ENCODE assay signal across 12 mouse cellular contexts in the genomic region with DNA sequence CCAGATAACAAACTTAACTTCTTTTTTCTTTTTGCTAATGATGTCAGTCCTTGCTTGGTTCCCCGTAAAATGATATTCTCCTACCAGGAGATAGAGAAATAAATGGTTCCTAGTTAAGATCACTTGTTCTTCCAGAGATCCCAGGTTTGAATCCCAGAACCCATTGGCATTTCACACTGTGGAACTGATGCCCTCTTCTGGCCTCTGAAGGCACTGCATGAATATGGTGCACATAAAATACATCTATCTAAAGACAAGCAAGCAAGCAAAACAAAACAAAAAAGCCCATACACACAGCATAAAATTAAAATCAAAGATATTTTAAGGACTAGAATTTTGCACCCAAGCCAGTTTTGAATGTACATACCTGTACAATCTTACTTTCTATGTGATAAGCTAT.
DNase-seq lines count a peak whose midpoint lies in the region; TF ChIP-seq lines count a peak whose summit lies in the region.
"Had no signal": no experiment of that assay in that cellular context is flagged by ENCODE, and none has a peak within 500 bp of the region (broad histone marks: within the 10 kb centered on the region; RNA-seq: fewer than 3 reads in every experiment).

No protein-coding gene starts in this region.

- DNase-seq in gastrocnemius, adult 2 months, result no peak
- DNase-seq in gastrocnemius, adult 8-10 months (ENCODE audit: low spot score in 2 of 2), result no peak
- DNase-seq in layer of hippocampus, adult 2 months (ENCODE audit: low spot score in 2 of 2), result no peak
- no peak for DNase-seq in layer of hippocampus, postnatal 14 days (ENCODE audit: low spot score in 2 of 2)
- DNase-seq in 3T3-L1 (ENCODE audit: low read depth, low spot score) (peak; percentile 17), ES-E14 (ENCODE audit: low read depth, low spot score) (peak; percentile 41), adipocyte (ENCODE audit: low spot score) (no peak)
- DNase-seq in adrenal gland, adult 18-20 months (ENCODE audit: low spot score in 2 of 2), result no peak
- DNase-seq: cerebellum, adult 18-20 months; gastrocnemius, postnatal 14 days had no signal

- H3K4me3 ChIP-seq in gastrocnemius, adult 2 months, result no peak overlapping the region
- H3K4me3 ChIP-seq in layer of hippocampus, adult 2 months, result no peak overlapping the region
- no peak overlapping the region for H3K4me3 ChIP-seq in ES-E14 (ENCODE audit: insufficient read depth in 1 of 2, low read depth in 1 of 2, low read length in 2 of 2, poor library complexity in 1 of 2, severe bottlenecking in 1 of 2)
- H3K4me3 ChIP-seq: forebrain, embryonic 13.5 days; heart, embryonic 13.5 days had no signal

- in situ Hi-C loops in ES-E14 (cut with MboI; ENCODE audit: low sequenced_read_pairs in 2 of 2, unreplicated experiment in 2 of 2), result no loop called here

- H3K9me3 ChIP-seq in ES-E14 (ENCODE audit: control insufficient read depth, insufficient read depth, low read depth, low read length), result no peaks in the 10 kb centered on the region
- H3K9me3 ChIP-seq: forebrain, embryonic 13.5 days; heart, embryonic 13.5 days had no signal

- H3K4me1 ChIP-seq in ES-E14 (ENCODE audit: control insufficient read depth in 2 of 2, insufficient read depth in 2 of 2, low read length in 2 of 2, poor library complexity in 1 of 2), result no peaks in the 10 kb centered on the region
- H3K4me1 ChIP-seq: forebrain, embryonic 13.5 days; heart, embryonic 13.5 days had no signal

- H3K27ac ChIP-seq in gastrocnemius, adult 2 months, result no peak overlapping the region
- no peak overlapping the region for H3K27ac ChIP-seq in layer of hippocampus, adult 2 months
- H3K27ac ChIP-seq in ES-E14 (ENCODE audit: insufficient read depth, low read depth, low read length, poor library complexity, severe bottlenecking), result no peak overlapping the region
- H3K27ac ChIP-seq: forebrain, embryonic 13.5 days; heart, embryonic 13.5 days had no signal

- no peaks in the 10 kb centered on the region for H3K36me3 ChIP-seq in ES-E14 (ENCODE audit: control insufficient read depth, insufficient read depth, low read length, poor library complexity, severe bottlenecking)
- H3K36me3 ChIP-seq: heart, embryonic 13.5 days had no signal

- intact Hi-C loops in gastrocnemius, adult 2 months (cut with DNase I), result no loop called here

- H3K9ac ChIP-seq in ES-E14 (ENCODE audit: insufficient read depth, low read depth, low read length, poor library complexity, severe bottlenecking), result no peak overlapping the region
- H3K9ac ChIP-seq: forebrain, embryonic 13.5 days; heart, embryonic 13.5 days had no signal

- peak; percentile 38 for TF ChIP-seq CTCF in gastrocnemius, adult 2 months (IDR thresholded peaks at IDR 0.05)
- TF ChIP-seq CTCF in layer of hippocampus, adult 2 months (conservative IDR thresholded peaks at IDR 0.05), result peak; percentile 70

TF ChIP-seq in ES-E14, 5 proteins besides CTCF, POLR2A, EP300 and RAD21:
- TF ChIP-seq ZNF384 (IDR thresholded peaks at IDR 0.05; ENCODE audit: low read depth, low read length) (no peak), ZC3H11A (IDR thresholded peaks at IDR 0.05; ENCODE audit: borderline replicate concordance, low read depth, low read length) (no peak; the same call in 1 of the 2 replicates), CHD2 (IDR thresholded peaks at IDR 0.05; ENCODE audit: low read depth, low read length) (no peak), HCFC1 (IDR thresholded peaks at IDR 0.05; ENCODE audit: borderline replicate concordance, insufficient read depth, low read length) (no peak), MAFK (IDR thresholded peaks at IDR 0.05; ENCODE audit: insufficient read depth, low read depth, low read length) (no peak)

Comparison
In these comparisons a context has a peak if more than half of its experiments do, and no peak if none do; other contexts are left out.
1. DNase-seq: peak in 3T3-L1 (single experiment) and ES-E14 (single experiment); none in gastrocnemius, adult 2 months (single experiment), gastrocnemius, adult 8-10 months (0 of 2), layer of hippocampus, adult 2 months (0 of 2), layer of hippocampus, postnatal 14 days (0 of 2), adipocyte (single experiment) and adrenal gland, adult 18-20 months (0 of 2).